Mouse (Mus musculus) heart, embryonic 14.5 days (tissue): ENCODE data around the gene Ephx1. TPM values are rescaled to one million over a fixed set of nuclear protein-coding genes. Genes with fewer than 3 reads are reported as not detected.
A peak's percentile ranks its signal among the peaks of the same experiment; 100 is the strongest.
"Not testable (repeated sequence)": the region's sequence is repeated elsewhere in the genome, so short reads cannot be mapped to it uniquely, and the experiment has no call there.

Source experiments
- ATAC-seq: fragments of 200-750 bp; cut with Nextera tagmentation; 2 replicates; pipeline ENCODE4 v1.8.0; 2017; ENCODE audit warnings: low read depth, moderate TSS enrichment; ENCODE audit not compliant: insufficient number of reproducible peaks, insufficient read depth, low FRiP score
- H3K27ac ChIP-seq, 2 experiments: fragments of 200-500 bp in 1 of 2; fragments of 300-500 bp in 1 of 2; sonication (generic) in 1 of 2; replicated peaks in 1 of 2; 2 replicates each; pipeline ENCODE4 v1.5.1; 2012 to 2014; ENCODE audit warnings: low read depth in 2 of 2, low read length in 2 of 2, control low read depth in 1 of 2, mild to moderate bottlenecking in 1 of 2, mixed read lengths in 1 of 2; ENCODE audit not compliant: control insufficient read depth in 1 of 2, insufficient read depth in 1 of 2
- H3K27me3 ChIP-seq: fragments of 300-500 bp; sonication (generic); 2 replicates; pipeline ENCODE4 v1.6.1; 2014; ENCODE audit warnings: mild to moderate bottlenecking, low read length, control low read depth; ENCODE audit not compliant: control insufficient read depth, insufficient read depth
- H3K36me3 ChIP-seq: fragments of 300-500 bp; sonication (generic); 2 replicates; pipeline ENCODE4 v1.6.1; 2014; ENCODE audit warnings: mild to moderate bottlenecking, control low read depth, low read length, mixed read lengths; ENCODE audit not compliant: control insufficient read depth, insufficient read depth
- H3K4me1 ChIP-seq, 2 experiments: fragments of 200-500 bp in 1 of 2; fragments of 300-500 bp in 1 of 2; sonication (generic) in 1 of 2; 2 replicates each; pipeline ENCODE4 v1.6.1; 2012 to 2014; ENCODE audit warnings: low read length in 2 of 2, control low read depth in 1 of 2, mixed read lengths in 1 of 2; ENCODE audit not compliant: control insufficient read depth in 2 of 2, insufficient read depth in 2 of 2
- H3K4me2 ChIP-seq: fragments of 300-500 bp; sonication (generic); 2 replicates; pipeline ENCODE4 v1.6.1; 2014; ENCODE audit warnings: mild to moderate bottlenecking, low read length
- H3K4me3 ChIP-seq, 2 experiments: fragments of 200-500 bp in 1 of 2; fragments of 300-500 bp in 1 of 2; sonication (generic) in 1 of 2; 2 replicates each; pipeline ENCODE4 v1.5.1; 2012 to 2014; ENCODE audit warnings: low read length in 2 of 2, mild to moderate bottlenecking in 2 of 2, control low read depth in 1 of 2, low read depth in 1 of 2, moderate library complexity in 1 of 2; ENCODE audit not compliant: control insufficient read depth in 1 of 2, insufficient read depth in 1 of 2
- H3K9ac ChIP-seq: fragments of 300-500 bp; sonication (generic); 2 replicates; pipeline ENCODE4 v1.6.1; 2014; ENCODE audit warnings: mild to moderate bottlenecking, low read length
- H3K9me3 ChIP-seq: fragments of 300-500 bp; sonication (generic); 2 replicates; pipeline ENCODE4 v1.6.1; 2016; ENCODE audit warnings: low read length, control low read depth; ENCODE audit not compliant: control insufficient read depth
- WGBS: fragments of 180-500 bp; shearing (Covaris S2); extraction: QIAGEN DNeasy Blood & Tissue Kit; methylation state at CpG from one replicate; pipeline ENCODE4 v1.1.7; 2014; 5-methylcytosine and 5-hydroxymethylcytosine counted together
- polyA plus RNA-seq: library from polyadenylated mRNA; unstranded; fragments of >200 nt; fragmentation: Nextera tagmentation; extraction: Ambion mirVana; gene quantifications from 2 replicates; pipeline ENCODE4 v1.2.1, GENCODE M21; 2014

Ephx1 gene
- polyA plus RNA-seq, 1 experiment from 2014 or later: 10.5 TPM

GRCm38 (mm10) chr1:180987759-180988158, 32.9 kb downstream of the Ephx1 start:
- ATAC-seq: no peak
- H3K4me3 ChIP-seq: no peak overlapping the region
- no peak overlapping the region for H3K9ac ChIP-seq
- no peaks in the 10 kb centered on the region for H3K27me3 ChIP-seq
- H3K36me3 ChIP-seq: no peaks in the 10 kb centered on the region
- no peaks in the 10 kb centered on the region for H3K4me1 ChIP-seq
- H3K9me3 ChIP-seq: no peaks in the 10 kb centered on the region
- H3K4me2 ChIP-seq: peak overlapping the region; percentile 13
- no peak overlapping the region for H3K27ac ChIP-seq
- 1% methylated on average over 9 of the region's 9 CpGs for WGBS

GRCm38 (mm10) chr1:180986701-180987100, 34.0 kb downstream of the Ephx1 start:
- Histone ChIP-seq H3K36me3 (no peaks in the 10 kb centered on the region), H3K27ac (no peak overlapping the region), H3K4me1 (no peaks in the 10 kb centered on the region), H3K27me3 (no peaks in the 10 kb centered on the region), H3K4me3 (no peak overlapping the region), H3K9me3 (no peaks in the 10 kb centered on the region), H3K4me2 (no peak overlapping the region), H3K9ac (no peak overlapping the region)
- no peak for ATAC-seq
- WGBS: 87% methylated on average over 8 of the region's 8 CpGs

DNA sequence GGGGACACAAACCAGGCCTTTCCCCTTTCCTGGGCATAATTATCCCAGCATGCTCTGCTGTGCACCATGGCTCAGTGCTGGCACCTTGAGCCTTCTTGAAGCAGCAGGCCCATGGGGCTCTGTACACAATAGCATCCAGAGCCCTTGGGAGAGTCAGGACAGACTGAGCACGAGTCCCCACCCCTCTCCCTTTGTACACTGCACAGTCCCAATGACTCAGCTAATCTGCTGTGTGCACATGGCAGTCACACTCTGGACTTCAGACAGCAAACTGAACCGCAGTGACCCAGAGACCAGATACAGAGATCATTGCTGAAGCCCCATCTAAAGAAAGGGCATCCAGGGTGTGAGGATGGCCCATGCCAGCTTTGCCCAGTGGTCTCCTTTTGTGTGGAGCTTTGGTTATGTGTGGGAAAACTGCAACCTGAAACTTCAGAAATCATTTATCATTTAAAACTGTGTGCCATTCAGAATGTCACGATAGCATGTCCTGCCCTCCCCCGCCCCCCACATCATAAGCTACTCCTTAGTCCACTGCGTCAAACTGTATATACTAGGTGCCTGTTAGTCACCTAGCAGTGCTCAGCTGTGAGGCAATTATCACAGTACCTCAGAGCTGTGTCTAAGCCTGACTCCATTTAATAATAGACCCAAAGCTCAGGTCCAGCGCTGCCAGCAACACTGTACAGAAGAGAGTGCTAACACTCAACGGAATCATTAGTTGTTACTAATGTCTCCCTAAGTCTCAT, 39.2 kb downstream of the Ephx1 start:
- not testable (repeated sequence) for H3K9me3 ChIP-seq, H3K4me3 ChIP-seq, H3K27me3 ChIP-seq, H3K27ac ChIP-seq, H3K36me3 ChIP-seq, ATAC-seq, H3K9ac ChIP-seq, H3K4me1 ChIP-seq, H3K4me2 ChIP-seq
- 72% methylated on average over 7 of the region's 7 CpGs for WGBS

DNA sequence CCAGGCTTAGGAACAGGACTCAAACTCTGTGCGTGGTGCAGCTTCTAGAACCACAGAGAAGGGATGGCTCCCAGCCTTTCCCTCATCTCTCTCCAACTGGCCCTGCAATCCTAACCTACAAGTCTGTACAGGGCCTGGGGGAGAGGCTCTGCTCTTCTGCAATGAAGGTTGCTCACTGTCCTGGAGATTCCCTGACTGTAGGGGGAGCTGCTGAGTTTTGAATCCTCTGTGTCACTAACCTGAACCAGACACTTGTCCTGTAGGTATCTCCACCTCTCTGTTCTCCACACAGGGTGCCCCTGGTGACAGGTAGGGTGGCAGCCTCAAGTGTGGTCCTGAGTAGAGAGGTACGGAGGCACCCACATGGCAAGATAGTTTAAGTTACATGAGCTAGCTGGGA, 40.2 kb downstream of the Ephx1 start:
- no peaks in the 10 kb centered on the region for H3K4me1 ChIP-seq
- no peaks in the 10 kb centered on the region for H3K36me3 ChIP-seq

DNA sequence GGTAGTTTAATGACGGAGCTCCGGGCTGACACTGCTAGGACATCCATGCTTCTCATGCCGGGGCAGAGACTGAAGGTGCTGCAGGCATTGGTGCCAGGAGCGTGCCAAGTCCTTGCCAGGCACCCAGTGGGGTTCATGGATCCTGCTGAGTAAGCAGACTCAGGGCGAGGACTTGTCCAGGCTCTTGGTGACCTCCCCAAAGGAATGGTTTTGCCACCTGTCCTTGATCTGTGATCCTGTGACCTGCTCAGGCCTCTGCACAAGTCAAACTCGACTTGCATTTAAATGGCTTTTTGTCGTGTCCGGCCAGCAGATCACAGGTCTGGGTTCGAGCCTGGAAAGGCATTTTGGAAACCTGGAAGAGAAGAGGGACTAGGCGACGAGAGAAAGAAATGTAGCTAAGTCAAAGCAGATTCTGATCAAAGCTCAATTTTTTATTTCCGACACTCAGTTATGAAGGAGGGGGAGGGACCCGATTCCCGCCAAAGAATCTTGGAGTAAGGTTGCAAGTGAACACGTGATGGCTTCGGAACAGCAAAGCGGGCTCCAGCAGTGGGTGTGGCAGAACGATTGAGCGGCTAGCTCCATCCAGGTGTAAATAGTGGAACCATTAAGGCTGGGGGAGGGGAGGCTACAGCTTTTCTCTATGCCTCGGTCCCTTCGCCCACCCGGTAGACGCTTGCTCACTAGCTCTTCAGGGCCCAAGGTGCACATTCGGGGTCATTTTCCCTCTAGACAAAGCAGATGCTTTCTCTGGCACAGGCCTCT, 41.0 kb downstream of the Ephx1 start:
- no peaks in the 10 kb centered on the region for H3K27me3 ChIP-seq
- H3K27ac ChIP-seq: no peak overlapping the region
- 77% methylated on average over 24 of the region's 24 CpGs for WGBS
- no peak overlapping the region for H3K4me2 ChIP-seq
- no peaks in the 10 kb centered on the region for H3K4me1 ChIP-seq
- no peak for ATAC-seq
- H3K9me3 ChIP-seq: no peaks in the 10 kb centered on the region
- no peak overlapping the region for H3K9ac ChIP-seq
- H3K4me3 ChIP-seq: no peak overlapping the region
- H3K36me3 ChIP-seq: no peaks in the 10 kb centered on the region

More for the DNA sequence above, 40.2 kb downstream of the Ephx1 start:
- Histone ChIP-seq H3K4me3 (no peak overlapping the region), H3K9me3 (no peaks in the 10 kb centered on the region), H3K9ac (no peak overlapping the region), H3K4me2 (no peak overlapping the region), H3K27ac (no peak overlapping the region), H3K27me3 (no peaks in the 10 kb centered on the region)
- ATAC-seq: no peak
- 69% methylated on average over 2 of the region's 2 CpGs for WGBS

GRCm38 (mm10) chr1:180976110-180976679, 44.5 kb downstream of the Ephx1 start:
- no peaks in the 10 kb centered on the region for H3K4me1 ChIP-seq
- H3K27ac ChIP-seq: no peak overlapping the region
- no peak for ATAC-seq
- no peak overlapping the region for H3K4me2 ChIP-seq
- no peaks in the 10 kb centered on the region for H3K27me3 ChIP-seq
- 64% methylated on average over 4 of the region's 4 CpGs for WGBS
- H3K4me3 ChIP-seq: no peak overlapping the region
- peaks cover 26% of the 10 kb centered on the region for H3K36me3 ChIP-seq
- no peaks in the 10 kb centered on the region for H3K9me3 ChIP-seq
- H3K9ac ChIP-seq: no peak overlapping the region

- no peak overlapping the region for H3K4me3 ChIP-seq
- H3K9me3 ChIP-seq: no peaks in the 10 kb centered on the region
- H3K4me1 ChIP-seq: peaks cover under 1 to 3% of the 10 kb centered on the region in 2 experiments; a peak in 1 of 4 replicates
- H3K27ac ChIP-seq: no peak overlapping the region
- H3K27me3 ChIP-seq: no peaks in the 10 kb centered on the region
- peaks cover 39% of the 10 kb centered on the region for H3K36me3 ChIP-seq
- H3K4me2 ChIP-seq: no peak overlapping the region
- no peak for ATAC-seq
- H3K9ac ChIP-seq: no peak overlapping the region
- 62% methylated on average over 14 of the region's 14 CpGs for WGBS
These were observed 46.5 kb downstream of the Ephx1 start for GRCm38 (mm10) chr1:180974126-180974746.
